Mouse (Mus musculus) G1E (cell line): Measurements from ENCODE around the gene Atp7b. TPM values are rescaled to one million over a fixed set of nuclear protein-coding genes. Genes with fewer than 3 reads are reported as not detected.

ENCODE experiments used
- ATAC-seq: 2 replicates; pipeline ENCODE4 v1.8.0; 2016; ENCODE audit warnings: mild to moderate bottlenecking; ENCODE audit not compliant: insufficient number of reproducible peaks, poor library complexity, low FRiP score, severe bottlenecking; ENCODE audit errors: extremely low read depth
- DNase-seq: peaks from one replicate; pipeline ENCODE4 v3.0.0; 2012; ENCODE audit warnings: low spot score
- H3K27me3 ChIP-seq: 2 replicates; pipeline ENCODE4 v1.6.1; 2012; ENCODE audit warnings: mild to moderate bottlenecking, low read length, inconsistent platforms; ENCODE audit not compliant: insufficient read depth
- H3K36me3 ChIP-seq: replicated peaks from 2 replicates; pipeline ENCODE3; 2012; ENCODE audit warnings: mild to moderate bottlenecking, inconsistent platforms
- H3K4me1 ChIP-seq: 2 replicates; pipeline ENCODE4 v1.6.1; 2012; ENCODE audit warnings: low read depth, low read length, inconsistent platforms, mixed read lengths; ENCODE audit not compliant: insufficient read depth
- H3K4me3 ChIP-seq: 2 replicates; pipeline ENCODE4 v1.5.1; 2012; ENCODE audit warnings: low read depth, mild to moderate bottlenecking, inconsistent platforms, low read length, moderate library complexity, mixed read lengths
- H3K9me3 ChIP-seq: replicated peaks from 2 replicates; pipeline ENCODE4 v1.6.1; 2012; ENCODE audit warnings: inconsistent platforms
- CTCF ChIP-seq: IDR thresholded peaks from 2 replicates; pipeline ENCODE4 v1.5.1; 2012; ENCODE audit warnings: low read depth, low read length, inconsistent platforms, mixed read lengths
- GATA1 ChIP-seq: IDR thresholded peaks from 2 replicates; pipeline ENCODE4 v1.6.1; 2012; ENCODE audit warnings: borderline replicate concordance, low read length, inconsistent platforms, mixed read lengths
- GATA2 ChIP-seq: IDR thresholded peaks from 2 replicates; pipeline ENCODE4 v1.6.1; 2012; ENCODE audit warnings: low read depth, low read length, inconsistent platforms, borderline replicate concordance
- POLR2AphosphoS5 ChIP-seq: IDR thresholded peaks from 2 replicates; pipeline ENCODE4 v1.6.1; 2012; ENCODE audit warnings: low read depth, low read length, inconsistent platforms; ENCODE audit not compliant: insufficient replicate concordance
- TAL1 ChIP-seq: conservative IDR thresholded peaks from 2 replicates; pipeline ENCODE4 v1.6.1; 2012; ENCODE audit warnings: low read depth, low read length, inconsistent platforms, mixed read lengths
- polyA plus RNA-seq: library from polyadenylated mRNA; stranded (reverse); fragments of >175 nt; gene quantifications from 2 replicates; pipeline ENCODE4 v1.2.3, GENCODE M21; 2012
- total RNA-seq, 2 experiments: library from RNA; stranded (forward) in 1 of 2; stranded (reverse) in 1 of 2; fragments of 200-1000 nt in 1 of 2; fragments of >200 nt in 1 of 2; fragmentation: Nextera tagmentation in 1 of 2; gene quantifications; 2 replicates each; pipeline ENCODE4 v1.2.3; 2014 to 2017

Gene Atp7b
- total and polyA plus RNA-seq, 3 experiments, result 6.1 to 18.9 (median 6.6) TPM

DNA sequence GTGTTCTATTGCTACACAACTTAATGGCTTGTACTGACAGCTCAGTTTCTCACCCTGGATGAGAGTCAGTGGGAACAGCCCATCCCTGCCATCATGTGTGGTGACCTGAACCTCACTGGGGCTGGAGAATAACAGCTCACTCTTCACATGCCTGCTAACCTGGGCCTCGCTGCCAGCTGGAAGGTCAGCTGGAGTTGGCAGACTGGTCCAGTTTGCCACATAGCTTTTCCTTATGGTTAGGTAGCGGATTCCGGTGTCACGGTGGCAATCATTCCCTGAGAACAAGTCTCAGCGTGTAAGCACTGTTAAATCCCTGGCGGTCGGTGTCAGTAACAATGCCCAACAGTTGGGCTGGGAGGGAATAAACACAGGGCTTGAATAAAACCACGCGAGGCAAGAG lies 24.0 kb downstream of the Atp7b start:
- DNase-seq (no peak), ATAC-seq (no peak)
- H3K27me3 ChIP-seq, result no peaks in the 10 kb centered on the region
- no peak for TF ChIP-seq GATA1
- H3K9me3 ChIP-seq, result no peaks in the 10 kb centered on the region
- peaks cover 12% of the 10 kb centered on the region for H3K4me1 ChIP-seq
- no peak overlapping the region for H3K4me3 ChIP-seq
- peaks cover 77% of the 10 kb centered on the region for H3K36me3 ChIP-seq

DNA sequence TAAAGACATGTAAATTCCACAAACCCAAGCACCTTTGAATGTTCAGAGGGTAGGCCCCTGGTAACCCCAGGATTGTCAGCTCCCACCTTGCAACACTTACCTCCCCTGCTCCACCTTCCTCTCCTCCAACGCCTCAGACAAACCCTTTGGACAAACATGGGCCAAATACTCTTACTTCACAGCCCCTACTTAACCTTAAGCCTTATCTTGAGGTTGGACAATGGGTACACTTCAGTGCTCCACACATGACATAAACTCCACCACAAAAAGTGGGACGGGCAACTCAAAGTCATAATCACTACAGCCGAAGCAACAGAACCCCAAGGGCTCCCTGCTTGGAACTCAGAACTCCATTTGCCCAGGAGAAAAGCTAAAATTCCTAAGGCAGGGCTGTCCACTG lies 29.1 kb downstream of the Atp7b start:
- Histone ChIP-seq H3K36me3 (peaks cover 73% of the 10 kb centered on the region), H3K4me3 (no peak overlapping the region), H3K4me1 (peaks cover 4% of the 10 kb centered on the region; the same call in 1 of the 2 replicates), H3K27me3 (no peaks in the 10 kb centered on the region), H3K9me3 (no peaks in the 10 kb centered on the region)
- ATAC-seq, result no peak
- no peak for TF ChIP-seq POLR2AphosphoS5
- TF ChIP-seq GATA2, result no peak
- TF ChIP-seq GATA1, result no peak
- TF ChIP-seq CTCF, result no peak
- no peak for TF ChIP-seq TAL1
- no peak for DNase-seq

DNA sequence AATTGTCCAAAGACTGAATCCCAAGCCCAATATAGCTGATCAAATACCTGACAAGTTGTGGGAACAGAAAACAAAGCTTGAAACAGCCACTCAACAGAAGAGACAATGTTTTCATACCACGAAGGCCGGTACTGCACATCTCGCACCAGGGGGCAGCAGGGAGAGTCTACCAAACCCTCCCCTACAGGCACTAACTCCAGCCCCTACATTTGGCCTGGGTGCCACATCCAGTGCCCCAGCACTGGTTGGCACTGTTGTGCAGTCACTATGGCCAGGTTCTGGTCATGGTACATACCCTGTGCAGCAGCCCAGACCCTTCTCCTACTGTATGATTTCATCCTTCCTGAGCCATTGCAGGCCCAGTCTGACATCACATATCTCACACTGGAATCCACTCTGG lies 31.1 kb downstream of the Atp7b start:
- no peak overlapping the region for H3K4me3 ChIP-seq
- H3K9me3 ChIP-seq, result no peaks in the 10 kb centered on the region
- DNase-seq (no peak), ATAC-seq (no peak)
- H3K4me1 ChIP-seq, result 0 out of 2 replicates have a peak, but pooled peaks cover 2% of the 10 kb centered on the region
- peaks cover 78% of the 10 kb centered on the region for H3K36me3 ChIP-seq
- H3K27me3 ChIP-seq, result no peaks in the 10 kb centered on the region
- TF ChIP-seq TAL1, result no peak
- no peak for TF ChIP-seq CTCF
- TF ChIP-seq POLR2AphosphoS5, result no peak
- no peak for TF ChIP-seq GATA2
- no peak for TF ChIP-seq GATA1

DNA sequence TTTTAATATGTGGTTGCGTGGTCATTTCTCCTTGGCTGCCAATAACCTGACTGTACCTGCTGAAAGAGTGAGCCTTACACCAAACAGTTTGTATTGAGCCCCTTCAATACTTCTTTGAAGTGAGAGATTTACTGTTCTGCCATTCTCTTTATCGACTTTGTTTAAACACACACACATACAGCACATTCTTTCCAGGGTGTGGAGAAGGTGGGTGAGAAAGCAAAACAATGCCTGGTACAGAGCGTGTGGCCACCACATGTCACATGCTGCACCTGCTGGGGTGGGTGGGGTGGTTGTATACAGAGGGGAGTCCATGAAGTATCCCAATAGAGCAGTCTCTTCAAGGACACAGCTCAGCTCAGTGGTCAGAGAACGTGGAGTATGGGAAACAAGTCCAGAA lies 34.9 kb downstream of the Atp7b start:
- Histone ChIP-seq H3K27me3 (no peaks in the 10 kb centered on the region), H3K4me3 (no peak overlapping the region), H3K9me3 (no peaks in the 10 kb centered on the region), H3K36me3 (peaks cover 90% of the 10 kb centered on the region), H3K4me1 (0 out of 2 replicates have a peak, but pooled peaks cover 2% of the 10 kb centered on the region)
- no peak for TF ChIP-seq GATA1
- TF ChIP-seq CTCF, result no peak
- TF ChIP-seq GATA2, result no peak
- no peak for TF ChIP-seq POLR2AphosphoS5
- no peak for TF ChIP-seq TAL1
- no peak for DNase-seq
- ATAC-seq, result no peak

DNA sequence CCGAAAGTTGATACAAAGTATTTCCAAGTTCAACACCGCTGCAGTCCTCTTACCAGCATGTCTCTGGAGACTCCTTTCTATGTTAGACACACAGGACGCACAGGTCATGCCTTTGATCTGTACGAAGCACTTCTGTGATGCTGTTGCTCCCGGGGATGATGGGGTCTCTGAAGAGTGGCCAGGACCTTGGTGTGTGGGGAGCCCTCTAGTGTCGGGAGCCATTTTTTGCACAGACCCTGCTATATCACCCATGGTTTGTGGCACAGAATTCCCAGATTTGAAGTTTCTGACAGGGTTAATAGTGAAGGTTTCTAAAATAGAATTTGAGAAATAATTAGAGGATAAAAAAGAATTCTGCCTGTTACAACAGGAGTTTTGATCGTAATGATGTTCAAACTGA lies 37.9 kb downstream of the Atp7b start:
- TF ChIP-seq GATA2, result no peak
- TF ChIP-seq TAL1, result no peak
- no peak for TF ChIP-seq CTCF
- DNase-seq, result no peak
- ATAC-seq, result no peak
- Histone ChIP-seq H3K27me3 (no peaks in the 10 kb centered on the region), H3K4me3 (no peak overlapping the region), H3K9me3 (no peaks in the 10 kb centered on the region), H3K4me1 (no peaks in the 10 kb centered on the region), H3K36me3 (peaks cover 96% of the 10 kb centered on the region)

DNA sequence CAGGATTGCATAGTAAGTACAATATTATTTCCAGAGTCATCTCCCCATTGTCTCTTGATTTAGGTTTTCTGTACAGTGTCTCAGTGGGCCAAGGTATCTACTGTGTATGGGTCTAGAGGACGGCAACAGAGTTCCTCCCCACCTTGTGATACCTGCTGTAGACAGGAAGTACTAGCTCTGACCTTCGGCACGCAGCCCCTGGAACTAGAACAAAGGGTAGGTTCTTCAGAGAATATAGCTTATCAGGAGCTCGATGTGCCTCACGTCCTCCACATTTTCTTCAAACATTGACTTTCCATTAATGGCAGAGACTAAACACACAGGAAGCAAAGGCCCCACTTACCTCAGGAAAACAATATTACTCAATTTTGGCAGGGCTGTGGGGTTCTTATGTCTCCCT lies 40.6 kb downstream of the Atp7b start:
- Histone ChIP-seq H3K9me3 (no peaks in the 10 kb centered on the region), H3K36me3 (peaks cover 96% of the 10 kb centered on the region), H3K27me3 (no peaks in the 10 kb centered on the region), H3K4me1 (no peaks in the 10 kb centered on the region), H3K4me3 (no peak overlapping the region)
- no peak for ATAC-seq
- no peak for DNase-seq
- TF ChIP-seq GATA1, result no peak
- no peak for TF ChIP-seq POLR2AphosphoS5

DNA sequence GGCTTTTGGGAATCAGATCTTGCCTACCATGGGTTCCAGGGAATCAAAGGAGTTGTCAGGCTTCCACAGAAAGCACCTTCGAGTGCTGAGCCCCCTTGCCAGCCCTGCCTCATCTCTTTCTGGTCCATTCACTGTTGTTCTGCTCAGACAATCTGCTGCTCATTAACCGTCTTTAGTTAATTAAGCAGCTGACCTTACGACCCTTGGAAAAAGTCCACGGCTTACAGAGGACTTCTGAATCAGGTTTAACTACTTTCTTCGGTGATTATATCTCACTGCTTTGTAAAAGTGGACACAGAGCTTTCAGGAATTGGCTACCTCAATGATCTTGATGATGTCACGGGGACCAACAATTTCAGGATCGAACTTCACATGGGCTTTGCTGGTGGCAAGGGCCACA lies 42.4 kb downstream of the Atp7b start:
- H3K4me3 ChIP-seq, result no peak overlapping the region
- no peak for TF ChIP-seq GATA2
- TF ChIP-seq TAL1, result no peak
- no peak for TF ChIP-seq POLR2AphosphoS5
- no peak for TF ChIP-seq GATA1
- TF ChIP-seq CTCF, result no peak
- no peak for ATAC-seq

More for the DNA sequence above, 42.4 kb downstream of the Atp7b start:
- Histone ChIP-seq H3K4me1 (no peaks in the 10 kb centered on the region), H3K36me3 (peaks cover 100% of the 10 kb centered on the region), H3K27me3 (no peaks in the 10 kb centered on the region), H3K9me3 (no peaks in the 10 kb centered on the region)
- no peak for DNase-seq
